Mouse (Mus musculus) regulatory T cell (primary cell): ENCODE data around the gene Tenm4.

Experiments used
- in situ Hi-C: fragments of 300-600 bp; cut with MboI, MseI; formaldehyde crosslinking; loops from one replicate; pipeline ENCODE4 v1.15.1; 2025; ENCODE audit warnings: high pct_unique_total_duplicates

The Tenm4 gene

GRCm38 (mm10) chr7:96170924-96171595 lies at the start of gene Tenm4:
TSS of gene Tenm4 (plus strand) at chr7:96171246.
- in situ Hi-C loops = no loop called here

- in situ Hi-C loops = no loop called here
Measured at GRCm38 (mm10) chr7:96130763-96131162, 40.3 kb upstream of the Tenm4 start.

DNA sequence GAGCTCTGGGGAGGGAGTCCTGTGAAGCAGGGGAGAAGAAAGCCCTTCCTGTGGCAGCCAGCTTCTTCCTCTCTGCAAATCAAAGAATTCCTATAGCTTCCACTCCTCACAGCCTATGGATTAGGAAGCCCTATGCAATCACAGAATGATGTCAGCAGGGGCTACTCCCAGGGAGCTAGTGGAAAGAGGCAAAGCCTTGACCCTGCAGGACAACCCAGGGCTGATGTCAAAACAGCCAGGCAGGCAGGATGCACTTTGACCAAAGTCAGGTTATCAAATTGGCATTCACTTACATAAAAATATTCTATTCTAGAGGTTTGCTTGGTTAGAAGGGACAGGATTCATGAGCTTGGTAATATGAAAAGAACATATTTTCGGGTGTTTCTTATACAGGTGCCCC lies 39.9 kb upstream of the Tenm4 start:
- in situ Hi-C loops = no loop called here

- in situ Hi-C loops = no loop called here
Measured at GRCm38 (mm10) chr7:96136497-96136961, 34.5 kb upstream of the Tenm4 start.

DNA sequence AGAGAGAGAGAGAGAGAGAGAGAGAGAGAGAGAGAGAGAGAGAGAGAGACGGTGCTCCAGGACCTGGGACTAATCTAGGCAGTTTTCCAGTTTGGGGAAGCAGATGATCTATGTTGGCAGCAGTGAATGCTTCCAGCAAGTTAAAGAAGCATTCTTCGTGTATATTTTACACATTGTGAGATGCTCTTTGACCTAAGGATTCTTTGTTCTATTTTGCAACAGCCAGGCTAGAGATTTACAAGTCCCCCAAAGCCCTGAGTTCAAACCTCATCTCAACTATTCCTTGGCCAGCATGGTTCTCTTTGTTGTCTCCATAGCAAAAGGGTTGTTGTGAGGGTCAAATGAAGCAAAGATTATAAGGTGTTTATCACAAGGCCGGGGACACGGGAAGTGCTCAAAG lies 29.2 kb upstream of the Tenm4 start:
- in situ Hi-C loops = no loop called here

GRCm38 (mm10) chr7:96142973-96143596 lies 28.0 kb upstream of the Tenm4 start:
- in situ Hi-C loops = no loop called here

- in situ Hi-C loops = no loop called here
Measured at GRCm38 (mm10) chr7:96147436-96147835, 23.6 kb upstream of the Tenm4 start.

DNA sequence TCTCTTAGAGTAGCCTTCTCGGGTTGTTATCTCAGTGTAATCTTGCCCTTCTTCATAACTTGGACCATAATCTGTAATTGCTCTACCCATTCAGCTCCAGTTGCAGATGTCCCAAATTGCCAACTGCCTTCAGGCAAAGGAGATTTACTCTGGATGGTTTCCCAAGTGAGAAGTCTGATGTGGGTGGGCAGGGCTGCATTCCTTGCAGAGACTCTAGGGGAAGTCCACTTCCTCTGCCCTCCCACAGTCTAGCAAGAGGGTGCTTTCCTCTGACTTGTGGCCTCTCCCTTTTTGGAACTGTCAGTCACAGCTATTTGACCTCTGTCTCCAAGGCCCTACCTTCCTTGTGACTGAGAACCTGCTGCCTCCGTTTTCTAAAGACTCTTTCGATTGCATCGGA lies 22.9 kb upstream of the Tenm4 start:
- in situ Hi-C loops = no loop called here

GRCm38 (mm10) chr7:96151277-96151676 lies 19.8 kb upstream of the Tenm4 start:
- in situ Hi-C loops = no loop called here

GRCm38 (mm10) chr7:96151961-96152360 lies 19.1 kb upstream of the Tenm4 start:
- in situ Hi-C loops = no loop called here

DNA sequence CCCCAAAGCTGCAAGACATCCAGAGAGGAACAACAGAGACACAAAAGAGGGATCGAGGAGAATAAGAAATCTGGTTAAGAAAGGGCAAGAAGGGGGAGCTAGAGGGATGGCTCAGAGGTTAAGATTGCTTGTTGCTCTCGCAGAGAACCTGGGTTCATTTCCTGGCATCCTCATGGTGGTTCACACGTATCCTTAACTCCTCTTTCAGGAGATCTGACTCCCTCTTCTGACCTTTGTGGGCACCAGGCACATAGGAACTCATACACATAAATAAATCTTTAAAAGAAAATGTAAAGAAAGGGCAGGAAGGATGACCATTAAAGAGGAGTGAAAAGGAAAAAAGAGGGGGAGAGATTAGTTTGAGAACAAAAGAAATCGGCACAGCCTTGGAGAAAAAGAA lies 18.6 kb upstream of the Tenm4 start:
- in situ Hi-C loops = no loop called here

- in situ Hi-C loops = no loop called here
Measured at GRCm38 (mm10) chr7:96152924-96153359, 18.1 kb upstream of the Tenm4 start.

DNA sequence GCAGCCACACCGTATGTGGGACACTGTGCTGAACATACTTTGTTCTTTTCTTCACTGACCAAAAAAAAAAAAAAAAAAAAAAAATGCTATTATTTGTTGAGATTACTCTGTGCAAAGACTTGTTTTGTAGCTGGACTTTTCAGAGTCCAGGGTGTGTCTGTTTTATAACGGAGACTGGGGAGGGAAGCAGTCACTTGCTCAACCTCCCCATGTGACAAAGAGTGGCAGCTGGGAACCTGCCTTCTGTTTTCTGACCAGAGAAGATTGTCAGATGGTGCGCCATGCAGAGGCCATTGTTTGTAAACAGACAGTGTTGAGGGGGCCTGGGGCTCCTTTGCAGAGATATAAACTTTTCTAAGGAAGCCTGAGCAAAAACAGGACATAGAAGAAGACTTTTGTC lies 17.0 kb upstream of the Tenm4 start:
- in situ Hi-C loops = no loop called here

DNA sequence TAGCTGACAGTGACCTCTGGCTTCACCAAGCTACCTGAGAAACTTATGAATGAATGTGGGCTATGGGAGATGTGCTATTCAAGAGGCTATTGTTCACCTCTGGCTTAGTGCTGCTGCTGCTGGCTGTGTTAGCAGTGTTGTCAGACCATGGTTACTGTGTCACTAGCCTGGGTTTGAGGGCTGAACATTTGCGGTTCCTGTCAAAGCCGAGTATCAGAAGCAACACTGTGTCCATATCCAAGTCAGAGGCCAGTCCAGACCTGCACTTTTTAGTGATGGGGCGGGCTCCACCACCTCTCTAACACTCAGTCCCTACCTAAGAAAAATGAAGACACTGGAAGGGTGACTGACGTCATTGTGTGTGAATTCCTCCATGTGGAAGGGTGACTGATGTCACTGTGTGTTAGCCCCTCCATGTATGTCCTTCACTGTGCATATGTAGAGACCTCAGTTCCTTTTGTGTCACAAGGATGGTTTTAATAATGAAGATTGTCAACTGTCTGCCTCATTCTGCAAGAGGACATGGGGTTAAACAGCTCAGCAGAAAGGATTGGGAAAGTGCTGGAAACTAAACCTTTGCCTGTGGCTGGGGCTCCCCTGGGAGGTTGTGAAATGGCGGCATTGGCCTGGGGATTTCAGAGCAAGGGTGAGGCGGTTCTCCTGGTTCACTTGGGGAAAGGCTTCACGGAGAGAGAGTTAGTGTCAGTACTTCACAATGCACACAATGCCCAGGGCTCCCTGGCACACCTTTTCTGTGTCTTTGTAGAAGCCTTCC lies 14.4 kb upstream of the Tenm4 start:
- in situ Hi-C loops = no loop called here

DNA sequence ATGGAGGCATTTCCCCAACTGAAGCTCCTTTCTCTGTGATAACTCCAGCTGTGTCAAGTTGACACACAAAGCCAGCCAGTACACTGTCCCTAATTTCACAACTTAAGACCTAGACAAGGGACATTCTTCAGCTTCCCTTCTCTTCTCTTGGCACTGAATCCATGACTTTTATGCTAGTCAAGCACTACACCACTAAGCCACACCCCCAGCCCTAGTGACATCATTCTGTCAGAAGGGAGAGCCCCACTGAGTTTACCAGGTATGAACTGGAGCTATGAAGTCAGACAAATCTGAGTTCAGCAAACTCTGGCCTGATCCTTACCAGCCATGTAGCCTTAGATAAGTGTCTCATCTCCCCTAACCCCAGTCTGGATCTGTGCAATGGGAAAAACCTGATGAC lies 6.9 kb upstream of the Tenm4 start:
- in situ Hi-C loops = no loop called here

DNA sequence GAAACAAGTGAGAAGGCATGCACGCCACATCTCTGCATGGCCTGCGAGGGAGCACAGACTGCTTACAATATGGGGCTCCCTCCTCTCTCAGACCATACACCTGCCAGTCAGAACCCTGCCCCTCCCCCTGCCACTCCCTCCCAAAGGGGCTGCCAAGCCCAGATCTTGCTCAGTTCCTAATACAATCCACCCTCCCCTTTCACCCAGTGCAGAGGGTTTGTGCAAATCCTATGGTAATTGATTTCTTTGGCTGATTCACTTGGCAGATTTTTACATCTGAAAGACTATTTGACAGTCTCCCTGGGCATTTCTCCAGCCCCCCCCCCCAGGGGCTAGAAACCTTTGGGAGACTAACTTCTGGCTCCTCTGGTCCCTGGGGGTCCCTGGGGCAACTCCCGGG lies 2.1 kb upstream of the Tenm4 start:
- in situ Hi-C loops = no loop called here

- in situ Hi-C loops = no loop called here
Measured at GRCm38 (mm10) chr7:96171596-96172563, 834 bp downstream of the Tenm4 start.

DNA sequence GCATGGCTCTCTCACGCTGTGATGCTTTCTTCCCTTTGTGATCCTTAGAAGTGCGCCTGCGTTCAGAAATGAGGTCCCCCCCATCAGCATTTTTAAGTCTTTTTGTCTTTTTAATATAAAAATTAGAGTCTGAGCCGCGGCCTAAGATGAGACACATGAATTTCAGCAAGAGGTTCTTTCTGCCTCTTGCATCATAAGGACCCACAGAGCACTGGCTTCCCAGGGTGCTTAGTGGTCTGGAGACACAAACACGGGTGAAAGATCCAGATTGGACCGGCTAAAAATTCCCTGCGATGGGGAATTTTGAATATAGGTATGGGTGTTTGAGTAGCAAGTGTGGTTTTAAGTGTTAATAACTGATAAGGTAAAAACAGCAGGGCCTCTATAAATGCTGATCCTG lies 5.7 kb downstream of the Tenm4 start:
- in situ Hi-C loops = no loop called here

GRCm38 (mm10) chr7:96181751-96182150 lies 10.7 kb downstream of the Tenm4 start:
- in situ Hi-C loops = no loop called here

DNA sequence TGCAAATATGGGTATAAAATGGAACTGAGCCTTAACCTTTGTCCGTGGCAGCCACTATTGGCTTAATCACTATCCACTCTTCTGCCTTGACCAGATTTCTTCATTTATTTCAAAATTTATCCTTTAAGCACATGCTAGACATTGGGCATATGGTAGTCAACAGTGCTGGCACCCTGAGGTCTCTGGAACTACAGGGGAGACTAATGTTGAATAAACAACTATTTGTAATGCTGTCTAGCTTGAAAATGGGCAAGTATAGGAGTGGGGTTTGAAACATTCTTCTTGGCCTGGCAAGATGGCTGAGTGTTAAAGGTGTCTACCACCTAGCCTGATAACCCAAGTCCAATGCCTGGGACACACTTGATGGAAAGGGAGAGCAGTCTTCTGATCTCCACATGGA lies 12.1 kb downstream of the Tenm4 start:
- in situ Hi-C loops = no loop called here

DNA sequence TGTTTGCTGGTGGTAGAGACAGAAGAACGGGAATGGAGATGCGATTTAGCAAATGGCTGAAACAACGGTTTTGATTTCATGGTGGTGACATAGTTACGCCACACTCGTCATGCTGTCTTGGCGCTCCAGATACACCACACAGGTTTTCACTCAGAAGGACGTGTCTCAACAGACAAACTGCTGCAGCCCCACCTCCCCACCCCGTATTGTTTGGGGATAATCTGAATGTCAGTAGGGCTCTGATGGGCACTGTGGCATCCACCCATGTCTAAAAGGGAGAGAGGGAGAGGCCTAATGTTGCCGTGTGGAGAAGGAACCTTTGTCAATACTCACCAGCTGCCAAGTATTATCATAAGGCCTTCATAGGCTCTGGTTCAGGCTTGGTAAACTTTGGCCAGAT lies 14.4 kb downstream of the Tenm4 start:
- in situ Hi-C loops = no loop called here
